Mouse (Mus musculus) liver, embryonic 16.5 days (tissue): ENCODE results near the gene Arhgap8. TPM values are rescaled to one million over a fixed set of nuclear protein-coding genes. Genes with fewer than 3 reads are reported as not detected.
"Not testable (repeated sequence)": the region's sequence is repeated elsewhere in the genome, so short reads cannot be mapped to it uniquely, and the experiment has no call there.

Source experiments
- ATAC-seq: fragments of 200-750 bp; cut with Nextera tagmentation; 2 replicates; pipeline ENCODE4 v1.8.0; 2017; ENCODE audit warnings: low read depth, mild to moderate bottlenecking, moderate number of reproducible peaks, moderate library complexity
- H3K27ac ChIP-seq: fragments of 300-500 bp; sonication (generic); 2 replicates; pipeline ENCODE4 v1.5.1; 2014; ENCODE audit warnings: mild to moderate bottlenecking, low read length
- H3K27me3 ChIP-seq: fragments of 300-500 bp; sonication (generic); 2 replicates; pipeline ENCODE4 v1.6.1; 2014; ENCODE audit warnings: low read depth, low read length, mixed read lengths; ENCODE audit not compliant: control insufficient read depth, insufficient read depth
- H3K36me3 ChIP-seq: fragments of 300-500 bp; sonication (generic); 2 replicates; pipeline ENCODE4 v1.6.1; 2014; ENCODE audit warnings: mild to moderate bottlenecking; ENCODE audit not compliant: control insufficient read depth, insufficient read depth
- H3K4me1 ChIP-seq: fragments of 300-500 bp; sonication (generic); 2 replicates; pipeline ENCODE4 v1.6.1; 2014; ENCODE audit warnings: low read depth, low read length, mixed read lengths; ENCODE audit not compliant: control insufficient read depth
- H3K4me2 ChIP-seq: fragments of 300-500 bp; sonication (generic); 2 replicates; pipeline ENCODE4 v1.6.1; 2014; ENCODE audit warnings: low read depth, low read length, mixed read lengths
- H3K4me3 ChIP-seq: fragments of 300-500 bp; sonication (generic); 2 replicates; pipeline ENCODE4 v1.5.1; 2014; ENCODE audit warnings: low read depth, mild to moderate bottlenecking, low read length
- H3K9ac ChIP-seq: fragments of 300-500 bp; sonication (generic); 2 replicates; pipeline ENCODE4 v1.6.1; 2014; ENCODE audit warnings: low read depth, low read length
- H3K9me3 ChIP-seq: fragments of 300-500 bp; sonication (generic); replicated peaks from 2 replicates; pipeline ENCODE4 v1.6.1; 2016; ENCODE audit warnings: low read length; ENCODE audit not compliant: control insufficient read depth
- WGBS: fragments of 180-500 bp; shearing (Covaris S2); extraction: QIAGEN DNeasy Blood & Tissue Kit; methylation state at CpG from one replicate; pipeline ENCODE4 v1.1.7; 2014; ENCODE audit not compliant: insufficient replicate concordance; 5-methylcytosine and 5-hydroxymethylcytosine counted together
- polyA plus RNA-seq: library from polyadenylated mRNA; unstranded; fragments of >200 nt; fragmentation: Nextera tagmentation; extraction: Ambion mirVana; gene quantifications from 2 replicates; pipeline ENCODE4 v1.2.1, GENCODE M21; 2015

The Arhgap8 gene
- polyA plus RNA-seq, 1 experiment from 2014 or later, result 0.63 TPM

DNA sequence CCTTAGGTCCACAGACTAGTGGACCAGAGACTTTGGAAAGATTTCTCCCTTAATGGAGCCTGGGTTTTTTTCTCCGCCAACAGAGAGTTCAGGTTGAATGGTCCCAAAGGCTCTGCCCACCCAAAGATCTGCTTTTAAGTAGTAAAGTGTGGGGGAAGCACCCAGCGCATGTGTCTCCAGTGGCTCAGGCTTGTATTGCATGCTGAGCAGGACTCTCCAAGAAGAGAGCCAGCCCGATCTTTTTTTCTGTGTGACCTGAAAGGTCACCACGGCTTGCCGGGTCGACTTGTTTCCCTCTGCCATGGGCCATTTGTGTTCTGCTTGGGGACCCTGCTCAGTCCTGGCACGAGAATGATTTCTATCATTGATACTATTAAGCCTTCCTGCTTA is 43.6 kb downstream of the Arhgap8 start:
- 43% methylated on average over 7 of the region's 7 CpGs for WGBS
- no peak overlapping the region for H3K9ac ChIP-seq
- no peak for ATAC-seq

DNA sequence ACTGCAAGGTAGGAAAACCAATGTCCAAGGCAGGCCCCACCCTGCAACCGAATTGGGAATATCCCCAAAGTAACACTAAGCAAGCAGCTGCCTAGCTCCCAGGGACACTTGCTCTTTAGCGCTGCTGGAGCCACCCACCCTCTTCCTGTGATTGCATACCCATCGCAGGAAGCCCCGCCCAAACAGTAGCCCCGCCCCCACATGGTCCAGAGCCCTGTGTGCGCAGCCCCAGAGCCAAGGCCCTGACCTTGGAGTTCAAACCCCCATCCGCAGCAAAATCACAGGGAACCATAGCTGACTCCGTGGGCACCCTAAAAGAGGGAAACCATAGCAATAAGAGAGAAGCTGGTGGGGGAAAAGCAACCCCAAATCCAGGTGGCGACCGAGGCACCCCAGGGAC is 46.8 kb downstream of the Arhgap8 start:
- Histone ChIP-seq H3K27ac (no peak overlapping the region), H3K4me1 (no peaks in the 10 kb centered on the region), H3K9ac (no peak overlapping the region), H3K4me3 (no peak overlapping the region), H3K27me3 (no peaks in the 10 kb centered on the region), H3K9me3 (no peaks in the 10 kb centered on the region), H3K4me2 (no peak overlapping the region), H3K36me3 (no peaks in the 10 kb centered on the region)
- 28% methylated on average over 10 of the region's 10 CpGs for WGBS
- ATAC-seq, result no peak

More for the DNA sequence above, 43.6 kb downstream of the Arhgap8 start:
- no peak overlapping the region for H3K4me2 ChIP-seq
- H3K36me3 ChIP-seq, result no peaks in the 10 kb centered on the region
- no peaks in the 10 kb centered on the region for H3K9me3 ChIP-seq
- no peaks in the 10 kb centered on the region for H3K4me1 ChIP-seq
- H3K27me3 ChIP-seq, result no peaks in the 10 kb centered on the region
- H3K27ac ChIP-seq, result no peak overlapping the region
- no peak overlapping the region for H3K4me3 ChIP-seq

DNA sequence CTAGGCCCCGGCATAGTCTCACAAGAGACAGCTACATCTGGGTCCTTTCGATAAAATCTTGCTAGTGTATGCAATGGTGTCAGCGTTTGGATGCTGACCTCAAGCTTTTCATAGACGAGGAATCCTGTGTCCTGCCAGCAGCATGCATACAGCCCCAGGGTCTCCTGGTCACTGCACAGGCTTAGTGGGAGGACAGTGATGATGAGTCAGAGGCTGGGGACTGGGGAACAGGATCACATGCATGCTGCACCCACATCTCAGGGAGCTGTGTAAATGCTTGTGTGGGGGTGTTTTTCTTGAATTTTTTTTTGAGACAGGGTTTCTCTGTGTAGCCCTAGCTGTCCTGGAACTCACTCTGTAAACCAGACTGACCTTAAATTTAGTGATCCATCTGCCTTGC is 48.7 kb downstream of the Arhgap8 start:
- not testable (repeated sequence) for H3K27ac ChIP-seq, H3K36me3 ChIP-seq, H3K27me3 ChIP-seq, H3K4me2 ChIP-seq, ATAC-seq, H3K9me3 ChIP-seq, H3K4me1 ChIP-seq, H3K4me3 ChIP-seq, H3K9ac ChIP-seq
- 65% methylated on average over 3 of the region's 4 CpGs for WGBS

DNA sequence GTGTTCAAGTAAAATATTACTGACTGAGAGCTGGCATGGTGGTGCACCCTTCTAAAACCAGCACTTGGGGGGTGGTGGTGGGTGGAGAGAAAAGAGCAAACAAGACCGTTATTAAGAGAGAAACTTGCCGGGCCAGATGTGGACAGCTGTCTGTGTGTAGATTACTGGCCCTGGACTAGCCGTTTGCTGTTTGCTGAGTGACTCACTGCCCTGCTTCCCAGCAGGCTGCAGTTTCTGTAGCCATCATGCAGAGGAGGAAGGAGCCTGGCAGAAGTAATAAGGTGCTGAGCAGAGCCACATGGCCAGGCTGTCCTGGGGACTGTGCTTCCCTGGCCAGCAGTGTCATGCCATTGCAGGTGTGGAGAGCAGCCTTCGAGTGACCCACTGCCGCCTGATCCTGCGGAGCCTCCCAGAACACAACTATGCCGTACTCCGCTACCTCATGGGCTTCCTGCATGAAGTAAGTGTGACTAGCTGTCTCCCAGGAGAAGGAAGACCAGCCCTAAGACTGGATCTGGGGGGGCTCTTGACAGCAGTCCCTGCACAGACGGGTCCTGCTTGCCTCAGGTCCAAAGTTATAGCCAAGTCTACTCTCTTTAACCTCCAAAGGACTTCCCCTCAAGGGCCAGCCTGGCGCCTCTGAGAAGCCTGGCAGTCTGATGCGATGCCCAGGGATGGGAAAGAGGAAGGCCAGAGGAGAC is 49.9 kb downstream of the Arhgap8 start:
- no peak overlapping the region for H3K4me2 ChIP-seq
- ATAC-seq, result no peak
- 61% methylated on average over 11 of the region's 11 CpGs for WGBS
- no peak overlapping the region for H3K9ac ChIP-seq
- no peaks in the 10 kb centered on the region for H3K27me3 ChIP-seq
- no peaks in the 10 kb centered on the region for H3K9me3 ChIP-seq
- no peak overlapping the region for H3K27ac ChIP-seq
- H3K4me1 ChIP-seq, result no peaks in the 10 kb centered on the region
- no peaks in the 10 kb centered on the region for H3K36me3 ChIP-seq
- no peak overlapping the region for H3K4me3 ChIP-seq

DNA sequence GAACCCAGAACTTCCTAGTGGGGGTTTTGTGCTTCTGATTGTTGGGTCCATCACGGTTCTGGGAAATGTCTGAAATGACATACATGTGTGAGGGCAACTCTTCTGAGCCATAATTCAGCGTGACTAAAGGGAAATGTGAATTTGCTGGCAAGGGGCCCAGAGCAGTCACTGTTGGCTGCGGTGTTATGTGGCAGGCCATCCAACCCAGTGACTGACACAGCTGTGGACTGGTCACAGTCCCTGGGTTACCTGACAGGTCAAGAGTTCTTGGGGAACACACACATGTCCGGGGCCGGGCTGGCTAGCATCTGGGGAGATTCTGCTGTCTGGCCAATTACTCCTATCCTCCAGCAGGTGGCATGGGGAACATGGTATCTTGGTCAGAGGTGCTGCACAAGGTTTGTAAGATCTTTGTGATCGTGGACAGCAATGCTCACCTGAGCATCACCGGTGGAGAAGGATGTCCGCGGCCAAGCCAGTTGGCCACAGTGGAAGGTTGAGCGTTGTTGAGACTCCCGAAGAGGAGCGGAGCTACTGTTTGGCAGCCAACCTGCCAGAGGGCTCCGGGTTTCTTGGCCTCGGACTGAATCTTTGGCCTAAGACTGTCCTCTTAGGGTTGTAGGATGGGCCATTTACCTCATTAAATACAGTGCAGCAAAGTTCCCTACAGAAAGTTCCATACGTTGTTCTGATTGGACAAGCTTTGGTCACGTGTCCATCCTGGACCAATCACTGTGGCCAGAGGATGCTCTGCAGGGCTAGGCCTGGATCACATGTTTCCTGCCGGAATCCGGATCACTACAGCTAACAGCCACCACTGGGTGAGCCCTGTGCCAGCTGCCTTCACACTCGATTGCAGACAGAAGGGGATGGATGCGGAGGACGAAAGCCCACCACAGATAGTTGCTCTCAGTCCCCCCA is 52.6 kb downstream of the Arhgap8 start:
- WGBS, result 65% methylated on average over 21 of the region's 21 CpGs
- Histone ChIP-seq H3K36me3 (no peaks in the 10 kb centered on the region), H3K4me2 (no peak overlapping the region), H3K27ac (no peak overlapping the region), H3K9ac (no peak overlapping the region), H3K9me3 (no peaks in the 10 kb centered on the region), H3K27me3 (no peaks in the 10 kb centered on the region), H3K4me1 (no peaks in the 10 kb centered on the region), H3K4me3 (no peak overlapping the region)
- no peak for ATAC-seq

DNA sequence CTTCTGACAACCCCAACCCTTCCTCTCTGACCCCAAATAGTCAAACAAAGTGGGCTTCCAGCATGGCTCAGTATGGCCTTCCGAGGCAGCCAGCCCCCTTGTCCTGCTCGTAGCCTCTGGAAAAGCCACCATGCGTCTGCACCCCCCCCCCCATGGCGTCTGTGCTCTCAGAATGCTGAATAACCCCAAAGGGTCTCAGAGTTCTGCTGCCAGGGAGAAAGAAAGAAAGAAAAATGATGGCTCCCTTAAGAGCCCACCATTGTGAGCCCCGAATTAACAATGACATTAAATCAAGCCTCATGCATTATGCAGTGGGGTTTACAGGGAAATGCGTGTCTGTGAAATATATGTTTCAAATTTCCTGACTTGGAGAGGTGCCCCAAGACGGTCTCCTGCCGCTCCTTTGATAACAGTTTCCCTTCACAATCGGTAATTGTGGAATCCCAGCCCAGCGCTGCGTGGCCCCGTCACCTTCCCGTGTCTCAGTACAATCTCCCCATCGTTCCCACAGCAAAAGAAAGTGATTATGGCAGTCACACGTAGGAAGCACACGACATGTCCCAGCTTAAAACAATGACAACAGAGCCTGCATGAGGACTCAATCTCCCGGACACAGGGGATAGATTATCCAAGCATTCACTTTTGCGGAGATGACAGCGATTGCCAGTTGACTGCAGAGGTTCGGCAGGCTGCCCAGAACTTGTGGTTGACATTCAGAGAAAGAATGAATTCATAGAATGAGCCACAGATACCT is 55.7 kb downstream of the Arhgap8 start:
- no peak overlapping the region for H3K27ac ChIP-seq
- no peaks in the 10 kb centered on the region for H3K36me3 ChIP-seq
- H3K4me2 ChIP-seq, result no peak overlapping the region
- no peaks in the 10 kb centered on the region for H3K9me3 ChIP-seq
- WGBS, result 57% methylated on average over 20 of the region's 20 CpGs
- no peaks in the 10 kb centered on the region for H3K4me1 ChIP-seq
- H3K27me3 ChIP-seq, result no peaks in the 10 kb centered on the region
- ATAC-seq, result no peak
- no peak overlapping the region for H3K9ac ChIP-seq
- no peak overlapping the region for H3K4me3 ChIP-seq

DNA sequence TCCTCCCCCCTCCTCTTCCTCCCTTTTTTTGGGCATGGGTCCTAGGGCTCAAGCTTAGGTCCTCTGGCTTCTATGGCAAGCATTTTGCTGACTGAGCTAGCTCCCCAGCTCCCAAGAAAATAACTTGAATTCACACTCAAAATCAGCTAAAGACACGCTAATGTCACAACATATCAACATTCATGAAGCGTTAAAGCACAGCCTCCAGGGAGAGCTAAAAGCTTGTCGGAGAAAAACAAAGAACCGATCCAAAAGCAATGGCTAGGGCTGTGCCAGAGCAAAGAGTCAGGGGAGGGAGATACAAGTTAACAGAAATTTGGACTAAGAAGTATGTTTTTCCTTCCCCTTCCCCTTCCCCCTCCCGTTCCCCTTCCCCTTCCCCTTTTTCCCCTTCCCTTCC is 58.7 kb downstream of the Arhgap8 start:
- Histone ChIP-seq H3K27ac (no peak overlapping the region), H3K36me3 (no peaks in the 10 kb centered on the region), H3K9ac (no peak overlapping the region), H3K4me3 (no peak overlapping the region), H3K27me3 (no peaks in the 10 kb centered on the region), H3K4me2 (no peak overlapping the region), H3K4me1 (no peaks in the 10 kb centered on the region), H3K9me3 (no peaks in the 10 kb centered on the region)
- 46% methylated on average over 5 of the region's 5 CpGs for WGBS
- ATAC-seq, result no peak

DNA sequence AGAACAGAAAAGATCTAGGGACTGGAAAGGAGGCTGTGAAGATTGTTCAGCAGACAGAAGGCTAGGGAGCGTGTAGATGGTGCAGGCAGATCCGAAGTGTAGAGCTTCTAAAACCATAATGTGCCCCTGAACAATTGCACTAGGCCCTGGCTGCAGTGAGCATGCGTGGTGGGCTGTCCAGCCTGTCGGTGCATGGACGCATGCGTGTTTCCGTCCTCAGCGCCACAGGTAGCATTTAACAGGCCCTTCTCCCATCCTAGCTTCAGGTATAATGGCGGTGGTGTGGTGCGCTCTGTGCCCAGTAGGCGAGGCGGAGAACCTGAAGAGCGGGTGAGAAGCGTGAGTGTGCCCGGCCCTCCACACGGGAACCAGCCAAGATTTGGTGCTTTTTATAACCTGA is 65.0 kb downstream of the Arhgap8 start:
- Histone ChIP-seq H3K36me3 (no peaks in the 10 kb centered on the region), H3K4me1 (no peaks in the 10 kb centered on the region), H3K4me3 (no peak overlapping the region), H3K4me2 (no peak overlapping the region), H3K9me3 (no peaks in the 10 kb centered on the region), H3K27ac (no peak overlapping the region), H3K9ac (no peak overlapping the region), H3K27me3 (no peaks in the 10 kb centered on the region)
- WGBS, result 85% methylated on average over 16 of the region's 16 CpGs
- no peak for ATAC-seq
